Comparison of ENCODE assay signal across 8 mouse cellular contexts in the genomic region with DNA sequence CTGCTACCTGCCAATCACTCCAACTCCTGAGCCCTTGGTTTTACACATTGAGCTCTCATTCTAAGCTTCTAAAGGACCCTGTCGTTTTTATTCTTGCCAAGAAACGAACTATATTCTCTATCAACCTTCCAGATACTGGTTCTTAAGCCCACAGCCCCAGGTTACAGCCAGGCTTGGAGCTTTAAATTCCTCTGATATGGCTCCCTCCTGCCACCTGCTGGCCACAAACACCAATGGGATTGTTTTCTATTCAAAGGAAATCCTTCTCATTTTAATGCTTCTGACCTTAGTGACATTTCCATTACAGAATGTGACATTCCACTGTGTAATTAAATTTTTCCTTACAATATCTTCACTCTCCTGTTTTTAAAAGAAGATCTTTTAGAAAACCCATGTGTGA. TPM values are rescaled to one million over a fixed set of nuclear protein-coding genes. Genes with fewer than 3 reads are reported as not detected.
A peak's percentile ranks its signal among the peaks of the same experiment; 100 is the strongest.
DNase-seq lines count a peak whose midpoint lies in the region; ATAC-seq lines count a peak whose summit lies in the region.
"Had no signal": no experiment of that assay in that cellular context is flagged by ENCODE, and none has a peak within 500 bp of the region (broad histone marks: within the 10 kb centered on the region; RNA-seq: fewer than 3 reads in every experiment).

No protein-coding gene starts in this region.

- no peak overlapping the region for H3K4me2 ChIP-seq in midbrain, embryonic 14.5 days (ENCODE audit: low read length)
- H3K4me2 ChIP-seq in midbrain, embryonic 13.5 days (replicated peaks) = no peak overlapping the region

- WGBS in midbrain, embryonic 14.5 days = 26% methylated on average over 2 of the region's 2 CpGs
- WGBS in midbrain, embryonic 13.5 days = 28% methylated on average over 2 of the region's 2 CpGs
- WGBS in limb, embryonic 10.5 days = 10% methylated on average over 2 of the region's 2 CpGs

- H3K9me3 ChIP-seq in midbrain, embryonic 14.5 days (ENCODE audit: control insufficient read depth, low read length) = no peaks in the 10 kb centered on the region
- no peaks in the 10 kb centered on the region for H3K9me3 ChIP-seq in midbrain, embryonic 13.5 days
- no peaks in the 10 kb centered on the region for H3K9me3 ChIP-seq in limb, embryonic 10.5 days (replicated peaks)
- H3K9me3 ChIP-seq: megakaryocyte, embryonic 14.5 days had no signal

- H3K27me3 ChIP-seq in midbrain, embryonic 14.5 days (ENCODE audit: control insufficient read depth, insufficient read depth, low read length) = no peaks in the 10 kb centered on the region
- no peaks in the 10 kb centered on the region for H3K27me3 ChIP-seq in midbrain, embryonic 13.5 days
- H3K27me3 ChIP-seq in limb, embryonic 10.5 days (ENCODE audit: low read depth, poor library complexity, severe bottlenecking) = no peaks in the 10 kb centered on the region

- H3K4me3 ChIP-seq in midbrain, embryonic 14.5 days (replicated peaks; ENCODE audit: low read depth, low read length) = no peak overlapping the region
- no peak overlapping the region for H3K4me3 ChIP-seq in midbrain, embryonic 13.5 days (replicated peaks)
- no peak overlapping the region for H3K4me3 ChIP-seq in limb, embryonic 10.5 days
- H3K4me3 ChIP-seq: megakaryocyte, embryonic 14.5 days had no signal

- DNase-seq in midbrain, embryonic 14.5 days = peak; percentile 68
- DNase-seq in NIH3T3 (ENCODE audit: low read depth) = peak; percentile 47
- peak; percentile 7 for DNase-seq in c-Kit-positive CD71-positive TER-119-positive erythroid progenitor cells, embryonic 14.5 days (ENCODE audit: low spot score)
- DNase-seq in heart, postnatal 10 days = peak; percentile 34 to 56
- DNase-seq in limb, embryonic 10.5 days (ENCODE audit: low spot score) = peak; percentile 51
- DNase-seq in right cerebral cortex, postnatal 4 days = peak; percentile 68

- no peaks in the 10 kb centered on the region for H3K4me1 ChIP-seq in midbrain, embryonic 14.5 days (ENCODE audit: control insufficient read depth, insufficient read depth, low read length)
- no peaks in the 10 kb centered on the region for H3K4me1 ChIP-seq in midbrain, embryonic 13.5 days (replicated peaks)
- no peaks in the 10 kb centered on the region for H3K4me1 ChIP-seq in limb, embryonic 10.5 days
- H3K4me1 ChIP-seq: megakaryocyte, embryonic 14.5 days had no signal

- no peak for ATAC-seq in midbrain, embryonic 14.5 days (ENCODE audit: low FRiP score, low TSS enrichment)
- ATAC-seq in midbrain, embryonic 13.5 days = no peak

- H3K36me3 ChIP-seq in midbrain, embryonic 14.5 days (ENCODE audit: control insufficient read depth, insufficient read depth, low read length) = no peaks in the 10 kb centered on the region
- no peaks in the 10 kb centered on the region for H3K36me3 ChIP-seq in midbrain, embryonic 13.5 days
- H3K36me3 ChIP-seq in limb, embryonic 10.5 days = no peaks in the 10 kb centered on the region

- intact Hi-C loops in heart, postnatal 10 days (cut with DNase I) = loop anchor here (1.0 to 2.0 kb wide), 2 partner anchors 174 to 315 kb away; no protein-coding TSS in a partner anchor

- H3K27ac ChIP-seq in midbrain, embryonic 14.5 days (replicated peaks; ENCODE audit: low read depth, low read length) = no peak overlapping the region
- H3K27ac ChIP-seq in midbrain, embryonic 13.5 days = no peak overlapping the region
- no peak overlapping the region for H3K27ac ChIP-seq in limb, embryonic 10.5 days

- no peak overlapping the region for H3K9ac ChIP-seq in midbrain, embryonic 14.5 days (replicated peaks; ENCODE audit: low read length)
- no peak overlapping the region for H3K9ac ChIP-seq in midbrain, embryonic 13.5 days (replicated peaks)

RNA-seq across cellular contexts. Expression of a gene that starts 28.6 kb away (rescaled TPM):
- 11.1 and 18.0 TPM in 2 replicates for polyA plus RNA-seq in midbrain, embryonic 14.5 days (2014; fragmentation: Nextera tagmentation; extraction: Ambion mirVana)
- 17.7 and 18.1 TPM in 2 replicates for polyA plus RNA-seq in midbrain, embryonic 13.5 days (2015; fragmentation: Nextera tagmentation; extraction: Ambion mirVana)
- 10 to 100 TPM; 13.3 to 13.9 TPM for total RNA-seq in heart, postnatal 10 days (2021)
- 15.1 and 18.5 TPM in 2 replicates for polyA plus RNA-seq in limb, embryonic 10.5 days (2016; fragmentation: Nextera tagmentation; extraction: Ambion mirVana)

RNA-seq across cellular contexts. Expression of a gene that starts 44.1 kb away (rescaled TPM):
- 11.1 and 12.2 TPM in 2 replicates for polyA plus RNA-seq in midbrain, embryonic 14.5 days (2014; fragmentation: Nextera tagmentation; extraction: Ambion mirVana)
- polyA plus RNA-seq in midbrain, embryonic 13.5 days (2015; fragmentation: Nextera tagmentation; extraction: Ambion mirVana) = 4.2 and 5.0 TPM in 2 replicates
- total RNA-seq in heart, postnatal 10 days (2021) = 10 to 100 TPM in 1 of 2 experiments, 1 to 10 TPM in 1; 9.4 to 11.2 TPM
- 0.39 and 0.65 TPM in 2 replicates for polyA plus RNA-seq in limb, embryonic 10.5 days (2016; fragmentation: Nextera tagmentation; extraction: Ambion mirVana)

Comparison
In these comparisons a context has a peak if more than half of its experiments do, and no peak if none do; other contexts are left out.
1. DNase-seq: peak in every context shown above with its lines; median percentile 68 in midbrain, embryonic 14.5 days; 68 in right cerebral cortex, postnatal 4 days; 51 in limb, embryonic 10.5 days; 47 in NIH3T3; 45 in heart, postnatal 10 days; 7 in c-Kit-positive CD71-positive TER-119-positive erythroid progenitor cells, embryonic 14.5 days.